Mouse (Mus musculus): ENCODE measurements around the gene Anks1.

The Anks1 gene

DNA sequence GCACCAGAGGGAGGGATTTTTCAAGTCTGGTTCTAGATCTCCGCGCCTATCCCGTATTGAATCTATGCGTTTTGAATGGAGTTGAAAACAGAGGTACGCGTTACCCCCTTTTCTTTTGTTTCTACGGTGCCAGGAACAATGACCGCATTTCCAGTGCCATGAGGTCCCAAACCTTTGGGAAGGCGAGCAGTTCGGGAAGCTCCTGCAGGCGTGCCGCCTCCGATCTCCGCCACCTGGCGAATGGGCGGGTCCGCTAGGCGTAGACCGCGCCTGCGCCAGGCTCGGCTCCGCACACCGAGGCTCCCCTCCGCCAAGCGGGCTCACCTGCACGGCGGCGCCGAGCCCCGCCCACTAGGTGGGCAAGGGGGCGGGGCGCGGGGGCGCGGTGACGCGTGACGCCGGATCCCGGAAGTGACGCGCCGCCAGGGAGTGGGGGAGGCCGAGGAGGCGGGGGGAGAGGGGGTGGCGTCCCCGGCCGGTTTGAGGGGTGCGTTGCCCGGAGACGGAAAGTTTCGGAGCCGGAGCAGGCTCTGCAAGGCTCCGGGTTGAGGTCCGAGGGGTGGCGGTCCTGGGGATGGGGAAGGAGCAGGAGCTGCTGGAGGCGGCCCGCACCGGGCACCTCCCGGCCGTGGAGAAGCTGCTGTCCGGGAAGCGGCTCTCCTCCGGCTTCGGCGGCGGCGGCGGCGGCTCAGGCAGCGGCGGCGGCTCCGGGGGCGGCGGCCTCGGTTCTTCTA lies at the start of gene Anks1:
Gene Anks1 (plus strand): TSS at position 419 of the 734 bp plus-strand sequence.
- DNase-seq (ENCODE audit: extremely low spot score, low spot score): peak; percentile 92

DNA sequence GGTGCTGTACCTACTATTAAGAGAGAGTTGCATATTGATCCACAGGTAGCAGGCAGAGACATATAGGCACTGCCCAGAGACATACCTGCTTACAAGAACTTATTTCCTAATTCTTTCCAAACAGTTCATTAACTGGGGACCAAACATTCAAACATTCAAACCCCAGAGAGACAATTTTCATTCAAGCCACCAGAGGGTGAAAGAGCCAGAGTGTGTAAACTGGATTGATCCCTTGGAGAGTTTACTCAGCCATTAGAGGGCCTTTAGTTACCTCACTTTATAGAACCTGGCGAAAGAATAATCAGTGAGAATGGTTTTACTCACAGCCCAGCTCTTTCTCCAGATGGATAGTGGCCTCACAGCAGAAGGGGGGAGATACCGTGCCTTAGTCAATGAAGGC lies 43.6 kb upstream of the Anks1 start:
- DNase-seq (ENCODE audit: extremely low spot score, low spot score): no peak

DNA sequence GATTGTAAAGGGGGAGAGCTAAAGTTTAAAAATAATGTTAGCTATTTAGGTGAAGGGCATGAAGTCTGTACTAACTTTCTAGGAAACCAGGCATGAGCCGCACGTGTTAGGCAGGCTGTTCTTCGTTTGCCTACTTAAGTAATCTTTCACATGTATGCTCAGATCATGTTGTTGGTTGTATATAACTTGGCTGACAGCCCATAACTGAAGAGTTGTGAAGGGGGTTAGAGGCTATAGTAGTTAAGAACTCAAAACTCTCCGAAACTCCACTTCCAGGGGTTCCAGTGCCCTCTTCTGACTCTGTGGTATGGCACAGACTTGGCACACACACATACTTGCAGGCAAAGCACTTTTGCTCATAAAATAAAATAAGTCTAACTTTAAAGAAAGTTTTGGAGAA lies 42.4 kb upstream of the Anks1 start:
- no peak for DNase-seq (ENCODE audit: extremely low spot score, low spot score)

DNA sequence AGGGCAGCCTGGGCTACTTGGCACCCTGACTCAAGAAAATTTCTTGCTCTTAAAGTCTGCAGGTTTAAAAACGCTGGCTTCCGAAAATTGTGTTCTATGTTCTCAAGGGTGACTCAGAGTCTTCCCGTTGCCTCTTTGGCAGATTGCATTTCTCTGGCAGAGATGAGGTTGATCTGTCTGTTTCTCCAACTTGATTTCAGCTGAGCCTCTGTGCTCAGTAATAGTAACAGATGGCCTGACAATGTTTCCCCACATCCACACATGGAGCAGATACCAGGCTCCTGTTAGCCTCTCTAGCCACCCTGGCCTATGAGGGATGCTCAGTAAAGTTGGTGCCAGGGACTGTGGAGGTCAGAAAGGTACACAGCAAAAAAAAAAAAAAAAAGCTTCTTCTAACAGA lies 37.3 kb upstream of the Anks1 start:
- no peak for DNase-seq (ENCODE audit: extremely low spot score, low spot score)

DNA sequence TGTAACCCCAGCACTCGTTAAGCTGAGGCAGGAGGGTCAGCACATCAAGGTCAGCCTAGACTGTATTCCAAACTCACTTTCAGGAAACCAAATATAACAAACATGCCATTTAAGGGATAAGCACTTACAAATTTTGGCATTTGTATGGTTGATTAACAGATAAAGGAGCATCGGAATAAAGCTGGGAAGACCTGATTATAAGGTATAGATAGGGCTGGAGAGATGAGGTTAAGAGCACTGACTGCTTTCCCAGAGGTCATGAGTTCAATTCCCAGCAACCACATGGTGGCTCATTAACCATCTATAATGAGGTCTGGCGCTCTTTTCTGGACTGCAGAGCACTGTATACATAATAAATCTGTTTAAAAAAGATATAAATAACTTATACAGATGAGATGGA lies 35.5 kb upstream of the Anks1 start:
- no peak for DNase-seq (ENCODE audit: extremely low spot score, low spot score)

DNA sequence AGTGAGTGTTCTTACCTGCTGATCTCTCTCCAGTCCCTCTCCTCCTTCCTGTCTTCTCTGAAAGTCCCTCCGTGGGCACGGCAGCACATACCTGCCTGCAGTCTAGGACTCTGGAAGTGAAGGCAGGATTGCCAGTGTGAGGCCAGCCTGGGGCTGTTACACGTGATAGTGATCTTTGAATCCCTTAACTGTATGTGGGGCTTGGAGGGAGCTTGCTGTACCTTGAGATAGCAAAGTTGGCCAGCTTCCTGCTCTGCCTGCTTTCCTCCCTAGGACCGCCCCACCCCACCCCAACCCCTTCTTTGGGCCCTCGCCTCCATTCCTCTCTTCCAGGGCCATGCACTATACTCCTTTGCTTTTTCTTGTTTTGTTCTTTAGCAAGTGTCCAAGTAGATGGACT lies 34.6 kb upstream of the Anks1 start:
- DNase-seq (ENCODE audit: extremely low spot score, low spot score): no peak

DNA sequence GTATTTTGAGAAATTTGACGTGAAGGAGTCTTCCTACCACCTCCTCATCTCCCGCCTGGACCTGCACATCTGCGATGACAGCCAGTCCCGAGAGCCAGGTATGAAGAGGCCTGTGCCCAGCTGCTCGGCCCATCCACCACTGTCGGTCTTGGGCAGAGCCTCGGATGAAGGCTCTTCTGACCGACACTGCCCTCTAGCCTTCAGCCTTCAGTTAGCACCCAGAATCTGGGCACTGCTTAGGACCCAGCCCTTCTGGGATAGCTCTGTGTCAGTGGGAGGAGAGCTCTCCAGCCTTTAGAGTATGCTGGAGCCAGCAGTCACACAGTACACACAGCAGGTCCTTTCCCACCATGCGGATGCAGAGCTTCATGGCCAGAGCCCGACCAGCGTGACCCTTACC lies 27.6 kb upstream of the Anks1 start:
- DNase-seq (ENCODE audit: extremely low spot score, low spot score): no peak

DNA sequence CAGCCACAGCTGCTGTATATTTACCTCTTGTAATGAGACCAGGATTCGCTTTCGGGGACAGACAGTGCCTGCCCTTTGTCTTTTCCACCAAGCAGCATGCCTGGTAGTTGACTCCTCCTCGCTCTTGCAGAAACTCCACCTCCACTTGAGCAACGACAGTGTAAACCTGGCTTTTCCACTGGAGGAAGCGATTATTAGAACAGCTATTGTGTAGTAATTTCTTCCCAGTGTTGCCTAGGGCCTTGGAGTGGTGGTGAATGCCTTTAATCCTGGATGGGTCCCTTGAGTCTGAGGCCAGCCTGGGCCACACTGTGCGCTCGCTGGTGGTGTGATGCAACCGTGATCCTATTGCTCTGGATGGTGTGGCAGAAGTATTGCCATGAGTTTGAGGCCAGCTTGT lies 26.0 kb upstream of the Anks1 start:
- no peak for DNase-seq (ENCODE audit: extremely low spot score, low spot score)

DNA sequence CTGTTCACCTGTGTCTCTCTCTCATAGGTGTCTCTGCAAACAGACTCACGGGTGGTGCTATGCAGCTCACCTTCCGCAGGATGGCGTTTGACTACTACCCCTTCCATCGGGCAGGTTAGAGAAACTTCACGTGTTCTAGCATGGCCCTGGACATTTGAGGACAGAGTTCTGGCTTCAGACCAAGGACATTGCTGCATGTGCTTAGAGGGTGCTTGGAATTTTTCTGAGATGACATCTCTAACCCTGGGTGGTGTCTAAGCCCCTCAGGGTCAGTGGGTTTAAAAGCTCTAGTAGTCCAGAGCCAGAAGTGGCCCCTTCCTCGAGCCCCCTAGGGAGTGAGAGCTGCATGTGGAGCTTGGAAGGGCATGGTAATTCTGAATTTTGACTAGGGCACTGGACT lies 25.1 kb upstream of the Anks1 start:
- DNase-seq (ENCODE audit: extremely low spot score, low spot score): no peak

DNA sequence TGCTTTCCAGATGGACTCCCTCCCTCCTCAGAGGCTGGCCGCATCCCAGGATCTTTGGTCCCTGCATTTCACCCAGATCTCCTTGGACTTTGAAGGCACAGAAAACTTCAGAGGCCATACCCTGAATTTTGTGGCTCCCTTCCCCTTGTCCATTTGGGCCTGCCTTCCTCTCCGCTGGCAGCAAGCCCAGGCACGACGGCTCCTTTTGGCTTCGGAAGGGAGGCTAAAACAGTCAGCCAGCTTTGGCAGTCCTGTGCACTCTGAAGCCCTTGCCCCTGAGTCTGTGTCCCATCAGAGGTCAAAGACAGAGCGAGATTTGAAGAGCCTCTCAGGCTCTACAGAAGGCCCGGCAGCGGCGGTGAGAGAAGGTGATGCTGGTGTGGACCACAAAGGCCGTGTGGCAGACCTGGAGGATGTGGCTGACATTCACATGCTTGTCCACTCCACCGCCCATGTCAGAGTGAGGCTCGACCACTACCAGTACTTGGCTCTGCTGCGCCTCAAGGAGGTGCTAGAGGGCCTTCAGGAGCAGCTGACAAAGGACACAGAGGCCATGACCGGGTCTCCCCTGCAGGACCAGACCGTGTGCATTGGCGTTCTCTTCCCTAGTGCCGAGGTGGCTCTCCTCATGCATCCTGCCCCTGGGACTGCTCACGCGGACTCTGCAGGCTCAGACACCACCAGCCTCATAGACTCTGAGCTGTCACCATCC lies 22.5 kb upstream of the Anks1 start:
- DNase-seq (ENCODE audit: extremely low spot score, low spot score): no peak

DNA sequence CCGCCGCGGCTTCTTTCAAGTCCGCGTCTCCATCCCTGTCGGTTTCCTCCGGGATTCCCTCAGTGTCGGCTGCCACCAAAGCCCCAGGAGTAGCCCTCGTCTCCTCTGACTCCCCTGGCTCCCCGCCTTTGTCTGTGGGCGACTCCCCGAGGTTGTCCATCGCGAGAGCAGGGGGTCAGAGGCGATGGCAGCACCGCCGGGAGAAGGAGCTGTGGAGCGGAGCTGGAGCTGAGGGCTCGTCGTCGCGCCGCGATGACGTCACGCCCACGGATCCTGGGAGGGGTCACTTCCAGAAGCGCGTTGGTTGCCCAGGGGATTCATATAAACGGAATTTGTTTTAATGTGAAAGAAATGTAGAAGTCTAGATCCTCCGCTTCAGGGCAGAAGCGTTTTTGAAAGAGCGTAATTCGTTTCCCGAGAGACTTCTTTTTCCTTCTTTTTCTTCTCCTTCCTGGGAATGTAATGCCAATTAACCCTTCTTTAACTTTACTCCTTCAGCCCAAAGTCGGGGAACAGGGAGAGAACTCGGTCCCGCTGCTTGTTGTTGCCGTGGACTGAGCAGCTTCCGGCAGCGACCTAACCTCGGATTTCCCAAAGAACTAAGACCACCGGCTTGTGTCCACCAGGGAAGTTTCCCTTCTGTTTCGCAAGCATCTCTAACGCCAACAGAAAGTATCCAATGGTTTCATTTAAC lies 1.4 kb upstream of the Anks1 start:
- peak; percentile 95 for DNase-seq (ENCODE audit: extremely low spot score, low spot score)

DNA sequence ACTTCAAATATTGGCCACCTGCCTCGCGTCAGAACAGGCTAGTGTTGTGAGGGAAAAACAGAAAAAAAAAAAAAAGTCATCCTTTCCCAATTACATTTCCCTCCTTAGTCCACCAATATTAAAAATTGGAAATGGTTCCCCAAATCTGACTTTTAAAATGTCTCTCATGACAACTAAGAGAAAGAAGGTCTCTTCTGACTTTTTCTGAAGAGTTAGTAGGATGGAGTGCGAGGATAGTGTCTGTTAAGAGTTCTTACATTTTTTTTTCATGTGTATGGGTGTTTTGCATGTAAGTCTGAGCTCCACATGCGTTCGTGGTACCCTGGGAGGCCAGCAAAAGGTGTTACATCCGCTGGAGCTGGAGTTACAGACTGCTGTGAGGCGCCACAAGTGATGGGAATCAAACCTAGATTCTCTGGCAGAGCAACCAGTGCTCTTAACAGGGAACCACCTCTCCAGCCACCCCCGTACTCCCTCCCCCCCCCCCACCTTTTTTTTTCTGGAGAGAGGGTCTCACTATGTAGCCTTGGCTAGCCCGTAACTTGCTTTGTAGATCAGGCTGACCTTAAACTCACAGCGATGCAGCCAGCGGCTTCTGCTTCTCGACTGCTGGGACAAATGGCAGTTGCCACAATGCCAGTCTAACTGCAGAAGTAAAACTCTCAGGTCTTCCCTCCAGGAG lies 759 bp upstream of the Anks1 start:
- DNase-seq (ENCODE audit: extremely low spot score, low spot score): no peak

DNA sequence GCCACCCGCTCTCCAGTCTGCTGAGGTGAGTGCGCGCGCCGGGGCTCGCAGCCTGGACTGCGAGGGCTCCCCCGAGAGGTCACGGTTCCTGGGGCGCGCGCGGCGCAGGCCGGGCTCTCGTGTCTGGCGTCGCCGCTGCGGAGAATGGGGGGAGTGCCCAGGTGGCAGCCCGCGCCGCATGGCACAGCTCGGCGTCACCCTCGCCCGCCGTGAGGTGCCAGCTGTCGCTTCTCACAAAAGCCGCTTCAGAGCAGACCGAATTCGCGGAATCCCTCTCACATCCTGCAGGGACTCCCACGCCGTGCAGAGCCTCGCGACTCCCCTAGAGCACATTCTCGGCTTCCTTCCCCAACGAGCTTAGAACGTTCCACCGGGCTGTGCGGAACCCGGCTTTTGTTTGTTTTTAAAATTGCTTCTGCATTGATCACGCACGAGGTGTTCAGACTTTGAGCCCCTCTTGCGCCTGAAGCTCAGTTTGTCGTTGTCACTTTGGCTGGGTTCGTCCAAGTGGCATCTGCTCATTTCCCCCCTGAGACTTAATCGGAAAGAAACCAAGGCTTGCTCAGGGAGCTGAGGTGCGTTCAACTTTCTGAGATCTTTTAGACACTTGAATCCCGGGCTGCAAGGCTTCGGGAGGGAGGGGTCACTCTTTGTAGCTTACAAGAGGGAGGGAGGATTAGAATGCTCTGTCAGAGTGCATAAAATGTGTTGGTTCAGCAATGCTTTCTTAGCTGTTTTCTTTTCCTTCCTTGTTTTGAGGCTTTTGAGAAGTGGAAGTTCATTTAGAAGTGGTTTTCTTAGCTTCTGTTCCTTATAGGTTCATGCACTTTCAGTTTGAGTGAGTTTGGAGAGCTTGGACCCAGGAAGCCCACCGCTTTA lies 755 bp downstream of the Anks1 start, which contains the start of gene Taf11:
Gene Taf11 (minus strand): TSS at position 223 of the 879 bp plus-strand sequence.
- no peak for DNase-seq (ENCODE audit: extremely low spot score, low spot score)

DNA sequence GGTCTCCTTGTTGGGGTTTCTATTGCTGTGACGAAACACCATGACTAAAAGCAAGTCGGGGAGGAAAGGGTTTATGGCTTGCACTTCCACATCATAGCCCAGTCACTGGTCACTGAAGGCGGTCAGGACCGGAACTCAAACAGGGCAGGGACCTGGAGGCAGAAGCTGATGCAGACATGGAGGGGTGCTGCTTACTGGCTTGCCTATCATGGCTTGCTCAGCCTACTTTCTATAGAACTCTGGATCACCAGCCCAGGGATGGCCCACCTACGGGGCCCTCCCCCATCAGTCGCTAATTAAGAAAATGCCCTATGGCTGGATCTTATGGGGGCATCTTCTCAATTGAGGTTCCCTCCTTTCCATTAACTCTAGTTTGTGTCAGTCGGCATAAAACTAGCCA lies 2.3 kb downstream of the Anks1 start:
- DNase-seq (ENCODE audit: extremely low spot score, low spot score): no peak

DNA sequence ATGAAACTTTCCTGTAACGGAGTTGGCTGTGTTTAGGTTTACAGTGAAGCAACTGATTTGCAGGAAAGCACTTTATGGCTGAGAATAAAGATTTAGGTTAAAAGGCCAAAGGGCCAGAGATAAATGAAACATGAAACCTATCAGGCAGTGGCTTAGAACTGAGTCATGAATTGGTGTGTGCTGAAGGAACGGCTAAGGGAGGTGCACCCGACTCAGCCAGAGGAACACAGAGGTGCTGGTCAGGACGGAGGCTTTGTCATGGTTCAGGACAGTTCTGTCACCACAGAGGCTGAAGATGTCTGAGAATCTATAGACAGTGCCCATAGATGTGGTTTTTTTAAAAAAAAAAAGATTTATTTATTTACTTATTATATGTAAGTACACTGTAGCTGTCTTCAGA lies 5.6 kb downstream of the Anks1 start:
- DNase-seq (ENCODE audit: extremely low spot score, low spot score): no peak

DNA sequence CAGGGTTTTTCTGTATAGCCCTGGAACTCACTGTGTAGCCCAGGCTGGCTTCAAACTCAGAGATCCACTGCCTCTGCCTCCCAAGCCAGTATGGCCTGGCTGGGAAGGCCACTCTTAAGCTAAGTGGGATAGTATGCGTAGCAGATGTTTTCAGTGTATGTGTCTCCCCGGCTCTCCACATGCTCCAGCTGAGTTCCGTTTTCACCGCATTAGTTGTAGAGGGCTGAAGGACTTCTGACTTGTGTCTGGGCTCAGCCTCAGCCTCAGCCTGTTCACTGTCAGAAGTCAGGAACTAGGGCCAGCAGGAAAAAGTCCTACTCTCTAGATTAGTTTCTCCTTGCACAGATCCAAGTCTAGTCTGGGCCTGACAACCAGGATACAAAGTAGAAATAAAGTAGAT lies 7.3 kb downstream of the Anks1 start:
- no peak for DNase-seq (ENCODE audit: extremely low spot score, low spot score)

DNA sequence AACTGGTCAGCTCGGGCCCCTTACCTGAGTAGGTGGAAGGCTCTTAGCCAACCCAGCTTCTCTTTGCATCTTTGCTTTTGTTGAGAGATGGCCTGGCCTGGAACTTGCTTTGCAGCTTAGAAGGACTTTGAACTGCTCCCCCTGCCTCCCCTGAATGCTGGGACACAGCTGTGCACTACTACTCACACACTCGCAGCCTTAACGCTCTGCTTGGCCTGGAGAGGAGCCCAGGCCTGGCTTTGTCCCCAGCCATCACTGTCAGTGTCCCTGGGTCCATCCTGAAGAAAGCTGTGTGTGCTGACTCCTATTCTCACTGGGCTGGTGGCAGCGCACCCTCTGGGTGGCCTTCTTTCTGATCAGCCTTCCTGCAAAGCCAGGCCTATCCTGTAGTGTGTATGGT lies 11.6 kb downstream of the Anks1 start:
- no peak for DNase-seq (ENCODE audit: extremely low spot score, low spot score)

DNA sequence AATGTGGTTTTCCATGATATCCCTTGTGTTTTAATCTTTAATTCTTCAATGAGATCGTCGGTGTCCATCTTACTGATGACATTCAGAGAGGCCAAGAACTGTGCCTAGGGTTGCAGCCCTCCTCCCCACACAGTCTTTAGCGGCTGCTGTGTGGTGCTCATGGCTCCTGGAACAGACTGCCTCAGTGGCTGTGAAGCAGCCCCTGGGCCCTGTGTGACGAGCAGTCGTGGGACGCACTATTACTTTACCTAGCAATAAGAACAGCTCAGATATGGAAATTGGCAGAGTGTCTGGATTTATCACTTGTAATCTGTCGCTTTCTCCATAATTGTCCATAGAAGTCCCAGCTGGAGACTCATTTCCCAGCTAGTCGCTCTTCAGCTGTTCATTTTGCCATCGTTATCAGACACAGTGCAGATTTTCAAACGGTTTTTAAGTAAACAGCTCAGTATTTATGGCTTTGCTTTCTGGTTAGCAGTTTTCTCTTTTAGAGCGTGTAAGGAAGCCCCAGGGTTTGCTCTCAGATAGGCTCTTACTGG lies 13.1 kb downstream of the Anks1 start:
- DNase-seq (ENCODE audit: extremely low spot score, low spot score): no peak

DNA sequence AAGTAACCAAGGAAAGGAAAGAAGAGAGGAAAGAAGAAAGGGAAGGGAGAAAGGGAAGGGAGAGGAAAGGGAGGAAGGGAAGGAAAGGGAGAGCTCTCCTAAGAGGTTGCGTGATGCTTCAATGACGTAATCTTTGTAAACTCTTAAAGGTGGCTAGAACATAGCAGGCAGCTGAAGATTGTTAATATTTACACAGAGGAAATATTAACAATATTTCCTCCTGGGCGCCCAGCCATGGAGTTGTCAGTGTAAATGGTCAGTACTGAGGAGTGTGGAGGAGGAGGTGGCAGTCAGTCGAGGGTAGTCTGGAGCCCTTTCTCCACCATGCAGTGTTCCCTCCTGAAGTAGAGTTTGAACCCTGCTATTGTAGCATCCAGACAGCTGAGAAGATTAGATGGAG lies 15.9 kb downstream of the Anks1 start:
- DNase-seq (ENCODE audit: extremely low spot score, low spot score): no peak

DNA sequence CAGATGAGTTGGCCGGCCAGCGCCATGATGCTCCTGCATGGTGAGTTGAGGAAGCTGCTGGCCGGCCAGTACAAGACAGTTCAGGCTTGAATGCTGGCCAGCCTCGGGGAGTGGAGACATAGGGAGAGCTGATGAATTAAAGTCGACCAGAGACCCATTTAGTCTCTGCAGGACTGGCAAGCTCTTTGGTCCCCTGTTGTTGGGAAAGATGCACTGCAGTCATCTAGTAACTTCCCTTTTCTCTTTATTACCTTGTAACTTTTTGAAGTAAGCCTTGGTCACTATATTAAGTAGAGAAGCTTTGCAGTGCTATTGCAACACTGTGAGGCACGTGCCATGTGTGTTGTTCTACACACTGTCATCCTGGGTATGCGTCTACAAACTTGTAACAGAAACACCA lies 16.4 kb downstream of the Anks1 start:
- DNase-seq (ENCODE audit: extremely low spot score, low spot score): no peak

DNA sequence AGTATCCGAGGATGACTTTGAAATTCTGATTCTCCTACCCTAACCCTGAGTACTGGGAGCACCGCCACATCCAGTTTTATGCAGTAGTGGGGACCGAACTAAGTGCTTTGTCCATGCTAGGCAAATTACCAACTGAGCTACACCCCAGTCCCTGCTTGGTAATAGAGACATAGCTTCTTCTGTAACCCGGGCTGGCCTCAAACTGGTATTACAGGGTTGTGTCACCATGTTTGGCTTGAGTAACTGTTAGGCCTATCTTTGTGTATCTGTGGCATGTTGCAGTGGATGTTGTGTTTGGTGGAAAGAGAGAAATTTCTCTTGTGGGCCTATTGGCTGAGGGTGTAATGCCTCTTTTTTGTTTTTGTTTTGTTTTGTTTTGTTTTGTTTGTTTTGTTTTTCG lies 21.2 kb downstream of the Anks1 start:
- no peak for DNase-seq (ENCODE audit: extremely low spot score, low spot score)
